Mouse (Mus musculus) spleen, adult 2 months (tissue): ENCODE measurements at regions not wholly inside any gene's neighbourhood (a gene's known extent, or its start where the extent isn't known, plus 50 kb on each side); places are given as distances from the start of the nearest gene placed in this dataset.

Source experiments
- DNase-seq, 2 experiments: peaks; one replicate each; pipeline versions ENCODE4 v3.0.0 to v3.0.0-alpha.2; 2012 to 2021; ENCODE audit warnings: low spot score in 2 of 2, low read depth in 1 of 2
- H3K27ac ChIP-seq: fragments of 200-500 bp; 2 replicates; pipeline ENCODE4 v1.5.1; 2012; ENCODE audit warnings: low read length, inconsistent platforms; ENCODE audit not compliant: insufficient read depth
- H3K27me3 ChIP-seq: fragments of 200-500 bp; 2 replicates; pipeline ENCODE4 v1.6.1; 2012; ENCODE audit warnings: mild to moderate bottlenecking, moderate library complexity, low read length, inconsistent platforms; ENCODE audit not compliant: control insufficient read depth, insufficient read depth
- H3K36me3 ChIP-seq: fragments of 200-500 bp; 2 replicates; pipeline ENCODE4 v1.6.1; 2012; ENCODE audit warnings: mild to moderate bottlenecking, low read length, inconsistent platforms; ENCODE audit not compliant: control insufficient read depth, insufficient read depth
- H3K4me1 ChIP-seq: fragments of 200-500 bp; 2 replicates; pipeline ENCODE4 v1.6.1; 2011; ENCODE audit warnings: inconsistent platforms; ENCODE audit not compliant: control insufficient read depth, insufficient read depth, insufficient read length
- H3K4me3 ChIP-seq: fragments of 200-500 bp; 2 replicates; pipeline ENCODE4 v1.5.1; 2011; ENCODE audit warnings: mild to moderate bottlenecking, inconsistent platforms; ENCODE audit not compliant: insufficient read depth, insufficient read length; ENCODE audit errors: extremely low read depth
- CTCF ChIP-seq: fragments of 200-500 bp; IDR thresholded peaks from 2 replicates; pipeline ENCODE4 v1.5.1; 2011; ENCODE audit warnings: mild to moderate bottlenecking, inconsistent platforms; ENCODE audit not compliant: insufficient read depth, insufficient read length, insufficient replicate concordance; ENCODE audit errors: extremely low read depth
- POLR2A ChIP-seq: fragments of 200-500 bp; IDR thresholded peaks from 2 replicates; pipeline ENCODE4 v1.6.1; 2011; ENCODE audit warnings: low read depth, low read length, inconsistent platforms
- WGBS: fragments of 180-500 bp; shearing (Covaris S2); methylation state at CpG from one replicate; pipeline ENCODE4 v1.1.7; 2018; 5-methylcytosine and 5-hydroxymethylcytosine counted together

DNA sequence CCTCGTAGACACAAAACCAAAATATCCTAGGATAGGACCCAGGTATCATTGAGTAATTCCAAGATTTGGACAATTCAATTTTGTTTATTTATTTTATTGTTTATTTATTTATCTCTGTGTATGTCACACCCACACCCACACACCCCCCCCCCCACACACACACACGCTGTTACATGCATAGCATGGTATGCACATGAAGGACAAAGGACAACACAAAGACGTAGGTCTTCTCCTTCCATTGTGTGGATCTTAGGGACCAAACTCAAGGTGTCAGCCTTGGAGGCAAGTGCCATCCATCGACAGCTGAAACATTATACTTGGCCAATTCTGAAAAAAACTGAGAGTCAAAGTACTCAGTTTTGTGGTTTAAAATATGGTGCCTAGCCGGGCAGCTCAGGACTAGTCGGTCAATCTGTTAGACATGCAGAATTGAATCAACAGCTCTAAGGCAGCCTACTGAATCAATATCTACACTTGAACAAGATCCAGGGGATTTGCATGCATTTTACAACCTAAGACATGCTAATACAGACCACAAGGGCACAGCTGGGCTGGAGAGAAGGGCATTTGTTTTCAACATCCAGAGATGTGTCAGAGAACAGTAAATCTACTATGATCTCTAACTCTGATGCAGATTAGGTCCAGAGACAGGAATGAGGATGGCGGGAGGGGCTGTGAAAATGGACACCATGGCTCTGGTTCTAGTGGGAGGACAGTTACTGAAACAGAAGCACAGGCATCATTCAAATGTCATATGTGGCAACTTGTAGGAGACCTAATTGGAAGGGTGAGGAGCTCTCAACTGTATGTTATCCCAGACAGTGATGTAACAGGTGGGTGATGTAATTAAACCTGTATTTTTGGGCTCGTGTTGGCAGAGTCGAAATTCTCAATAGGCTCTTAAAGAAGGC lies 143.9 kb upstream of the Adgrl2 start:
- TF ChIP-seq POLR2A = no peak
- no peak for TF ChIP-seq CTCF
- no peaks in the 10 kb centered on the region for H3K4me1 ChIP-seq
- no peaks in the 10 kb centered on the region for H3K27me3 ChIP-seq
- no peak for DNase-seq
- 90% methylated on average over 9 of the region's 9 CpGs for WGBS
- H3K27ac ChIP-seq = no peak overlapping the region
- no peaks in the 10 kb centered on the region for H3K36me3 ChIP-seq
- no peak overlapping the region for H3K4me3 ChIP-seq

DNA sequence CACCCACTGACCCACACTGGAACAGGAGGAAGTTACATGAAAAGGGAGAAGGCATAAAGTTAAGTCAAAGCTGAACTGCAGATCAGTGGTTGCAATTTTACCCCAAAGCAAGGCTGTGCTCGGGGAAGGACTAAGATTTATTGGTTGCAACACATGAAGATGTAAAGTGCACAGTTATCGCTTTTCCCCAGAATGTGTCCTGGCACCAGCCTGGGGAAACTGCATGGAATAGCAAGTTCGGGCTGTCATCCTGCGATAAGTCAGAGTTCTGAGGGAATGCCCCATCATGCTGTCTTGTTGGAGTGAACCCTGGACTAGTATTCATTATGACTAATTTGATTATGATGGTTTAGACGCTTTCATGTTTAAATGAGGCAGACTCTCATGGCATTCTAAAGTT lies 128.5 kb upstream of the Adgrl2 start:
- H3K4me1 ChIP-seq = no peaks in the 10 kb centered on the region
- H3K36me3 ChIP-seq = no peaks in the 10 kb centered on the region
- H3K4me3 ChIP-seq = no peak overlapping the region
- DNase-seq = no peak
- no peak overlapping the region for H3K27ac ChIP-seq
- H3K27me3 ChIP-seq = no peaks in the 10 kb centered on the region
- 87% methylated on average over 5 of the region's 5 CpGs for WGBS
- TF ChIP-seq POLR2A (no peak), CTCF (no peak)

DNA sequence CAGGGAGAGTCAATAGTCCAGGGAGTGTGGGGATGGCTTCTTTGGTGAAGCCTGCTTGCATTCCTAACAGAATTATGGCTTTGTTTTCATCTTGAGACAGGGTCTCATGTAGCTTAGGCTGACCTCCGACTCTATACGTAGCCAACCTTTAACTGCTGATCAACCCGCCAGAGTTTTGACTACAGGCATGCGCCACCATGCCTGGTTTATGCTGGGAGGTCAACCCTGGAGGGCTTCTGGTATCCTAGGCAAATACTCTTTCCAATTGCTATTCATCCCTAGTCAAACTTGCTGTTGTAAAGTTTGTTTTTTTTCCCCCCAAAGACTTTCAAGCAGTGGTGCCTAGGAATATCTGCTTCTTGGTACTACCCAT lies 127.3 kb upstream of the Adgrl2 start:
- Histone ChIP-seq H3K27ac (no peak overlapping the region), H3K4me1 (no peaks in the 10 kb centered on the region), H3K4me3 (no peak overlapping the region), H3K36me3 (no peaks in the 10 kb centered on the region), H3K27me3 (no peaks in the 10 kb centered on the region)
- 93% methylated on average over 4 of the region's 4 CpGs for WGBS
- TF ChIP-seq CTCF (no peak), POLR2A (no peak)
- no peak for DNase-seq

DNA sequence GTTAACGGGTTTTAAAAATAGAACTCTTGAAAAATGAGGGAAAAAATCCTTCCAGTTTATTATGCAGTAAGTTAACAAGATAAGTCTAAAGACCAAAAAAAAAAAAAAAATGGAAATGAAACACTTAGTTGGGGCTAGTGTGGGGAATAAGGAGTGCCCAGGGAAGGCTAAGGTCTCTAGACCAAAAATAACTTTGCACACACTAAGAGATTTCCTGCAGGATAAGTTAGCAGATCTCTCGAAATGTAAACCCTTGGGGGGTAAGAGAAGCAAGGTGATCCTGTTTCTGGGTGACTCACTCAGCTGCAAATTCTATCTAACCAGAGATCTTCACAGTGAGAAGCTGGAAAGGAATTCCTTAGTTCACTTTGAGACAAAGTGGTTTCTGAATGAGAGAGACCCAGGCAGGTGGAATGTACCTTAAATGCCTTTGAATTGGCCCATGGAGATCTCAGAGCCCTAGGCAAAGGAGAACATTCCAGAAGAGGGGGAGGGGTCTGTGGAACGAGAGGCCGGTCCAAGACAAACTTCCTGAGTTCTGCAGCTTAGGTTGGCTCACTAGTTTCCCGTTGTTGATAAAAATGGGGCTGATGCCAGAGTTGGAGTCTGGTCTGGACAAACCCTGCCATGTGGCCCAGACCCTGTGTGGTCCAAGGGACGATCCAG lies 126.8 kb upstream of the Adgrl2 start:
- TF ChIP-seq CTCF = no peak
- TF ChIP-seq POLR2A = no peak
- Histone ChIP-seq H3K4me3 (no peak overlapping the region), H3K36me3 (no peaks in the 10 kb centered on the region), H3K27me3 (no peaks in the 10 kb centered on the region), H3K27ac (no peak overlapping the region), H3K4me1 (no peaks in the 10 kb centered on the region)
- no peak for DNase-seq
- 62% methylated on average over 6 of the region's 6 CpGs for WGBS

DNA sequence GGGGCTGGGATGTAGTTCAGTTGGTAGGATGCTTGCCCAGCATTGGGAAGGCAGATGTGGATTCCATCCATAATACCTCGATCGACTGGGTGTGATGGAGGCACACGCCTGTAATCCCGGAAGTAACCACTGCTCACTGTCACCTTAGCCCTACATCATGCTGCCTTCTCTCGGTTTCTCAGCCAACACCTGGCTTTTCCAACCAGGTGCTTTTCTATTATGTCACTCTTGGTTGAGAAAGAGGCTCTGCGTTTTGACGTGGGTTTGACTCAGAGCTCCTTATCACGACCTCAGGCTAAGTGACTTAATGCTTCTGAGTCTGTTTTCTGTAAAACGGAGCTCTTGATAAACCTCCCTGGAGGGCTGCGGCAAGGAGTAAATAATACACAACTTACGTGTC lies 126.2 kb upstream of the Adgrl2 start:
- Histone ChIP-seq H3K4me1 (no peaks in the 10 kb centered on the region), H3K27me3 (no peaks in the 10 kb centered on the region), H3K27ac (no peak overlapping the region), H3K36me3 (no peaks in the 10 kb centered on the region), H3K4me3 (no peak overlapping the region)
- WGBS = 86% methylated on average over 11 of the region's 11 CpGs
- TF ChIP-seq POLR2A (no peak), CTCF (no peak)
- DNase-seq = no peak

DNA sequence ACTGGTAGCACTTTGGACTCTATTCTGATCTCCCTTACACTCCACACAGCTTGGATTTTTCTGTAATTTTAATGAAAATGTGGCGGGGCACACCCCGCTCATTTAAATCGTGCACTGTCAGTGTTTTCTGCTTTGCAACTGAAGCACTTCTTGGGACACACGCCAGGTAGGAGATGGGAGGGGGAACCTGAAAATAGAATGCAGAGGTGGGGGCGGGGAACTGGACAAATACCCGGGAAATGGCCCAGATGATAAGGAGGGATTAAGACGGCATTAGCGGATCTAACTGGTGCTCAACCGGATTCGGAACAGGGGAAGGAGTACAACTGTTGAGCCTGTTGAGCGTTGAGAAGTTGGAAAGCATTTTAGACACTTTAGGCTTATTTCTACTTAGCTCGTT lies 125.5 kb upstream of the Adgrl2 start:
- TF ChIP-seq CTCF = no peak
- no peak for TF ChIP-seq POLR2A
- Histone ChIP-seq H3K4me1 (no peaks in the 10 kb centered on the region), H3K4me3 (no peak overlapping the region), H3K36me3 (no peaks in the 10 kb centered on the region), H3K27me3 (no peaks in the 10 kb centered on the region), H3K27ac (no peak overlapping the region)
- DNase-seq = no peak
- WGBS = 84% methylated on average over 12 of the region's 12 CpGs

DNA sequence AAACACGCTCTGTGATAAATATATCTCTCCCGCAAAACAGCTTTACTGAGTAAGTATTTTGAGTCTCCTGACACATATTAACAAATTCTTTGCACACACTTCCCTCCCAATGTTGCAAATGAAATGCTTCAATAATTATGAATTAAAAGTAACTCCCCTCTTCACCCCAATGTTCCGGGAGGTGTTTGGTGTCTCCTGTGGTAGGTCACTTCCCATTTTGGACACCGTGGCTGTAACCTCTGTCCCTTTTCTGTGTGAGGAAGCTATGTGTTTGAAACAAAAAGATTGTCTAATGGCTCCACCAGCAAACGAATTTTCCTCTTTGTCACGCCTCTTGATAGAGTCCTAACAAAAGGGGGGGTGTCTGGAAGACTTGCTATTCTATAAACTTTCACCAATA lies 122.5 kb upstream of the Adgrl2 start:
- no peak for DNase-seq
- Histone ChIP-seq H3K36me3 (no peaks in the 10 kb centered on the region), H3K27me3 (no peaks in the 10 kb centered on the region), H3K4me1 (no peaks in the 10 kb centered on the region), H3K4me3 (no peak overlapping the region), H3K27ac (no peak overlapping the region)
- 54% methylated on average over 6 of the region's 6 CpGs for WGBS
- TF ChIP-seq CTCF (no peak), POLR2A (no peak)
